Mouse (Mus musculus) megakaryocyte, embryonic 14.5 days (primary cell): ENCODE data around the gene Slc2a2. TPM values are rescaled to one million over a fixed set of nuclear protein-coding genes. Genes with fewer than 3 reads are reported as not detected.

Source experiments
- H3K27me3 ChIP-seq: replicated peaks from 2 replicates; pipeline ENCODE3; 2012; ENCODE audit warnings: inconsistent platforms
- H3K36me3 ChIP-seq: replicated peaks from 2 replicates; pipeline ENCODE3; 2012; ENCODE audit warnings: low read length, inconsistent platforms, mixed read lengths
- H3K4me1 ChIP-seq: 2 replicates; pipeline ENCODE4 v1.6.1; 2012; ENCODE audit warnings: inconsistent platforms
- H3K4me3 ChIP-seq: replicated peaks from 2 replicates; pipeline ENCODE3; 2012; ENCODE audit warnings: moderate library complexity, mild to moderate bottlenecking, inconsistent platforms
- H3K9me3 ChIP-seq: 2 replicates; pipeline ENCODE4 v1.6.1; 2012; ENCODE audit warnings: inconsistent platforms
- FLI1 ChIP-seq: IDR thresholded peaks from 2 replicates; pipeline ENCODE4 v1.6.1; 2012; ENCODE audit warnings: low read length, inconsistent platforms, mixed read lengths
- GATA1 ChIP-seq: IDR thresholded peaks from 3 replicates; pipeline ENCODE4 v1.6.1; 2012; ENCODE audit warnings: mixed read lengths, low read length, inconsistent platforms, borderline replicate concordance
- polyA plus RNA-seq: library from polyadenylated mRNA; stranded (reverse); fragments of >175 nt; gene quantifications from 2 replicates; pipeline ENCODE4 v1.2.3, GENCODE M21; 2012; ENCODE audit warnings: low replicate concordance; ENCODE audit not compliant: insufficient read depth

Gene Slc2a2
- not detected in 2 replicates for polyA plus RNA-seq

DNA sequence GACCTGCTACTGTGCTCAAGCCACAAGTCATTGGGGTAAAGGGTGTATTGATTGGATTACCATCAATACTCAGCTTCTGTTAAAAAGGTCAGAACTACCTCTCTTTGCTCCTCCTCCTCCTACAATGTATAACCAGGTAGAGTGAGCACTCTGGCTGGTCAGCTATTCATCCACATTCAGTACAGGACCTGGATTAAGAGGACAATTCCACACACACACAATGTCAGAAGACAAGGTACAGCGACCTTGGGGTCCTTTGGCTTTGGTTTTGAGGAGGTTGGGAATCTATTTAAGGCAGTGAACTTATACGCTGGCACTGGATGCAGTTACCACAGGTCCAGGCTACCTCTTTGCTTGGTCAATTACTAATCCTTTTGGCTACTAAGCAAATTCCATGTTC lies at the start of gene Slc2a2:
Slc2a2 (plus strand) TSS at position 107 of the 400 bp plus-strand sequence.
- Histone ChIP-seq H3K9me3 (no peaks in the 10 kb centered on the region), H3K36me3 (no peaks in the 10 kb centered on the region), H3K4me3 (no peak within 1 kb of the TSS), H3K27me3 (peaks cover 9% of the 10 kb centered on the region), H3K4me1 (no peaks in the 10 kb centered on the region)
- no peak for TF ChIP-seq GATA1
- no peak for TF ChIP-seq FLI1

GRCm38 (mm10) chr3:28652574-28652973 lies 45.1 kb upstream of the Slc2a2 start:
- no peak overlapping the region for H3K4me3 ChIP-seq
- H3K36me3 ChIP-seq = peaks cover 100% of the 10 kb centered on the region

DNA sequence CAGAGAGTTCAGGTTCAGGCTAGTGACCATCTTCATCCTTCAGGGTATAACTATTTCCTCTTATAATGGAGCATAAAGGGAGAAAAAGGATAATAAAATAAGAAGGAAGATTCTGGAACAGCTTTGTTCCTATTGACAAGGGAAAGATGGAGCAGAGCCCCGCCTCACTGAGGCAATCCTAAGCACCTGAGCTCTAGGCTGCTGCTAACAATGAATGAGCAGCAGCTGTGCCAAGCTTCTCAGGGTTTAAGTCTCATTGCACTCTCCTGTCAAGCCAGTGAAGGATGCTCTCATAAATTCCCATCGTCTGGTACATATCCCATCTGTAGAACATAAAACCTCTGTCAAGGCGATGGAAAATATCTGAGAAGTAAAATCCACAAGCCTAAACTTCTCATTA lies 44.7 kb upstream of the Slc2a2 start:
- no peak for TF ChIP-seq FLI1
- TF ChIP-seq GATA1 = no peak
- no peaks in the 10 kb centered on the region for H3K9me3 ChIP-seq
- H3K36me3 ChIP-seq = peaks cover 100% of the 10 kb centered on the region
- H3K4me1 ChIP-seq = peaks cover 23% of the 10 kb centered on the region
- H3K4me3 ChIP-seq = no peak overlapping the region
- H3K27me3 ChIP-seq = no peaks in the 10 kb centered on the region

More at GRCm38 (mm10) chr3:28652574-28652973, 45.1 kb upstream of the Slc2a2 start:
- peaks cover 23% of the 10 kb centered on the region for H3K4me1 ChIP-seq
- H3K9me3 ChIP-seq = no peaks in the 10 kb centered on the region
- no peaks in the 10 kb centered on the region for H3K27me3 ChIP-seq
- TF ChIP-seq GATA1 (no peak), FLI1 (no peak)

DNA sequence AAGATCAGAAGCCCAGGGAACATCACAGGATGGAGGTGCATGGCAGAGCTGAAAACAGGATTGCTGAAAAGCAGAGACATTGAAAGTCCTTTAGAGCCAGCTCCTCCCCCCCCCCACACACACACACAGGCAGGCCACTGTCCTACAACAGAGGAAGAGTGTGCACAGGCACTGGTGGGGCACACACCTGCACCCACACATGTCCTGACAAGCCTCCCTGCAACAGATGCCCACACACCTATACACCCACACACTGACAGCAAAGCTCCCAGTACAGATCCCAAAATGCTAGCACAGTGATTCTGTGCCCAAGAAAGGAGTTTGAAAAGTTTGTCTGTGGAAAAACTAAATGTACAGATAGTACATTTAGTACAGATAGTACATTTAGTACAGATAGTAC lies 43.0 kb upstream of the Slc2a2 start:
- H3K27me3 ChIP-seq = no peaks in the 10 kb centered on the region
- no peaks in the 10 kb centered on the region for H3K9me3 ChIP-seq
- H3K4me1 ChIP-seq = peaks cover 19% of the 10 kb centered on the region
- peaks cover 88% of the 10 kb centered on the region for H3K36me3 ChIP-seq
- TF ChIP-seq GATA1 (no peak), FLI1 (no peak)
- no peak overlapping the region for H3K4me3 ChIP-seq

- Histone ChIP-seq H3K27me3 (no peaks in the 10 kb centered on the region), H3K4me1 (no peaks in the 10 kb centered on the region; the same call in 1 of the 2 replicates), H3K9me3 (no peaks in the 10 kb centered on the region), H3K4me3 (no peak overlapping the region), H3K36me3 (peaks cover 82% of the 10 kb centered on the region)
- TF ChIP-seq FLI1 (no peak), GATA1 (no peak)
These were observed 39.4 kb upstream of the Slc2a2 start for GRCm38 (mm10) chr3:28658349-28658748.

- H3K9me3 ChIP-seq = peaks cover 16% of the 10 kb centered on the region
- TF ChIP-seq GATA1 = no peak
- TF ChIP-seq FLI1 = no peak
- H3K36me3 ChIP-seq = no peaks in the 10 kb centered on the region
- peaks cover 2% of the 10 kb centered on the region for H3K27me3 ChIP-seq
- H3K4me1 ChIP-seq = peaks cover 8% of the 10 kb centered on the region
- H3K4me3 ChIP-seq = no peak overlapping the region
These were observed 16.9 kb upstream of the Slc2a2 start for GRCm38 (mm10) chr3:28680851-28681250.

- H3K27me3 ChIP-seq = peaks cover 2% of the 10 kb centered on the region
- H3K9me3 ChIP-seq = peaks cover 16% of the 10 kb centered on the region
- no peak overlapping the region for H3K4me3 ChIP-seq
- H3K36me3 ChIP-seq = no peaks in the 10 kb centered on the region
- H3K4me1 ChIP-seq = peaks cover 8% of the 10 kb centered on the region
- TF ChIP-seq GATA1 (no peak), FLI1 (no peak)
These were observed 15.8 kb upstream of the Slc2a2 start for GRCm38 (mm10) chr3:28681866-28682265.

GRCm38 (mm10) chr3:28682411-28682810 lies 15.3 kb upstream of the Slc2a2 start:
- TF ChIP-seq FLI1 (no peak), GATA1 (no peak)
- H3K4me1 ChIP-seq = peaks cover 8% of the 10 kb centered on the region
- no peaks in the 10 kb centered on the region for H3K36me3 ChIP-seq
- peaks cover 13% of the 10 kb centered on the region for H3K9me3 ChIP-seq
- H3K4me3 ChIP-seq = no peak overlapping the region
- H3K27me3 ChIP-seq = peaks cover 2% of the 10 kb centered on the region

- no peak overlapping the region for H3K4me3 ChIP-seq
- H3K27me3 ChIP-seq = peaks cover 2% of the 10 kb centered on the region
These were observed 12.2 kb upstream of the Slc2a2 start for GRCm38 (mm10) chr3:28685510-28685909.

GRCm38 (mm10) chr3:28694811-28695210 lies 2.9 kb upstream of the Slc2a2 start:
- Histone ChIP-seq H3K4me1 (no peaks in the 10 kb centered on the region), H3K9me3 (no peaks in the 10 kb centered on the region), H3K36me3 (no peaks in the 10 kb centered on the region), H3K27me3 (peaks cover 9% of the 10 kb centered on the region), H3K4me3 (no peak overlapping the region)
- TF ChIP-seq FLI1 = no peak
- TF ChIP-seq GATA1 = no peak

More at GRCm38 (mm10) chr3:28685510-28685909, 12.2 kb upstream of the Slc2a2 start:
- Histone ChIP-seq H3K9me3 (peaks cover 8% of the 10 kb centered on the region; the same call in 1 of the 2 replicates), H3K4me1 (peaks cover 8% of the 10 kb centered on the region), H3K36me3 (no peaks in the 10 kb centered on the region)
- no peak for TF ChIP-seq GATA1
- TF ChIP-seq FLI1 = no peak

GRCm38 (mm10) chr3:28695608-28696007 lies 2.1 kb upstream of the Slc2a2 start:
- TF ChIP-seq FLI1 = no peak
- H3K9me3 ChIP-seq = no peaks in the 10 kb centered on the region

More at GRCm38 (mm10) chr3:28695608-28696007, 2.1 kb upstream of the Slc2a2 start:
- H3K4me3 ChIP-seq = no peak overlapping the region
- H3K4me1 ChIP-seq = no peaks in the 10 kb centered on the region
- no peaks in the 10 kb centered on the region for H3K36me3 ChIP-seq
- peaks cover 9% of the 10 kb centered on the region for H3K27me3 ChIP-seq
